Mouse (Mus musculus) cerebellum, postnatal 10 days (tissue): ENCODE data around the gene Cd274.

Experiments
- DNase-seq, 2 experiments: peaks; one replicate each; pipeline ENCODE4 v3.0.0; 2021; ENCODE audit warnings: mixed read lengths in 2 of 2

Gene Cd274

DNA sequence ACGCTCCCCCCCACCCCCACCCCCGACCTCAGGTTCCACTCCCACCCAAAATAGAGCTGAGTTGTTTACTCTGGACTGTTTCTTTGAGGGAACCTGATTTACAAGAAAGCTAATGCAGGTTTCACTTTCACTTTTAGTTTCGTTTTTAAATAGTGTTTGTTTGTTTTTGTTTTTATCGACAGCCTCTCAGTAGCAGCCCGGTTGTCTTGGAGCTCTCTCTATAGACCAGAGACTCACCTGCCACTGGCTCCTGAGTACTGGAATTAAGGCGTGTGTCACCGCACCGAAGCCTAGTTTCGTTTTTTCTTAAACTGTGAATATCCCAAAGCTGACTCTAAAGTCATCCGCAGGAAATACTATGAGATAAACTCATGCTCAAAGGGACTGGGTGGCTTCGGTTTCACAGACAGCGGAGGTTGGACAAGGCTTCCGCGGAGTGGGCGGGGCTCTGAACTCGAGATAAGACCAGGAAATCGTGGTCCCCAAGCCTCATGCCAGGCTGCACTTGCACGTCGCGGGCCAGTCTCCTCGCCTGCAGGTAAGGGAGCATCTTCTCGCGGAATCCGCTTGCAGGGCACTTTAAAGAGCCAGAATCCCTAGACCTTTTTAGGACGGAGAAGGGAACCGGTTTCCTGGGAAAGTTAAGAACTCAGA, at the start of gene Cd274, which contains the start of gene Plgrkt:
TSS of gene Cd274 (plus strand) at position 487 of the 654 bp plus-strand sequence.
TSS of gene Plgrkt (minus strand) at position 422 of the 654 bp plus-strand sequence.
- DNase-seq = peak; percentile 71 to 73

DNA sequence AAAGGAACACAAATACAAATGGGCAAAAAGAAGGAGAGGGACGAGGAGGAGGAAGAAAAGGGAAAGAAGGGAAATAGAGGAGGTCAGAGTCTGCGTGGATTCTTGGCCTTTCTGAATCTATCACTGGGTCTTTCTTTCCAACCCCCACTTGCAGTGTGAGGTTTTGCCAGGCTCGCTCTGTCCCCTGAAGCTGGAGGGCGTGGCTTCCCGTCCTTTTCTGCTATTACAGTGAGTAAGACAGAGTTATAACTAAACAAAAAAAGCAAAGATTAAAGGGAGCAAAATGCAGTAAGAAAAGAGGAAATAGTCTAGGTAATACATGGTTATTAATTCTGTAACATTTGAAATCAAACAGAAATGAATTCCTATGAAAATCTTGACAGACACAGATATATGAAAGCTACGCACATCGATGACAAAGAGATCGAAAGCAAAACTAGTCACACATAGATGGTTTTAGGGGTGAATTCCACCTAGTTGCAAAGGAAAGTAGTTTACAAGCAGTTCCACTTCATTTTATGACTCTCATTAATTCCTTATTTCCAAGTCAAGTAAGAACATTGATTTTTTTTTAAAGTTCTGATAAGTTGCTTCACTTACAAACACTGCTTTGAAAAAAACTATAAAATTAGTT, 43.7 kb upstream of the Cd274 start:
- DNase-seq = no peak

DNA sequence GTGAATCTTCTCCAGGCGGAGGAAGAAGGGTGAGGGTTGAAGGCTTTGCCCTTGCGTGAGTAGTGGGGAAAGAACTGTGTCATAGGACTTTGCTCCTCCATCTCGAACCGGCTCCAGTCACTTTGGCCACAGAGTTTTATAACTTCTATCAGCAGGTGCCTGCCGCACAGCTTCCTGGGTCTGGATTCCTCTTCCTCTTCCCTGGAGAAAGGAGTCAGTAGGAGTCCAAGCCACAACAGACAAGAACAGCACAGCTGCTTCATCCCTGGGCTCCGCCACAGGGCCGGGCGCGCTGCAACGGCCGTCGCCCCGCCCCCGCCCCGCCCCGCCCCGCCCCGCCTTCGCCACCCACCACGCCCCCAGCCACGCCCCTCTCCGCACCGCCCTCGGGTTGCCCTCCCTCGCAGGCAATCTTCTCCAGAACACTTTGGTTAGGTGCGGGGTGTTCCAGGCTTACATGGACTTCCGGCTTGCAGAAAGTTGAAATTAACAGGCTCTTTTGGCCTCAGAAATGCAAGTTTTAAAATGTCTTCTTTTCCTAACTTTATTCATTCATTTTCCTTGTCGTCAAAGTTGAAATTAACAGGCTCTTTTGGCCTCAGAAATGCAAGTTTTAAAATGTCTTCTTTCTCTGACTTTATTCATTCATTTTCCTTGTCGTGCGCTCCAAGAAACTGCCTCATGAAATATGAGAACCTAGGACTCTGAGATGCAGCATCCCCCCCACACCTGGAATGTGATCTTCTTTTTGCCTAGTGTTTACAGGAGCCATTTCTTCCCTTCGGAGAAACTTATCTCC, 42.0 kb upstream of the Cd274 start, which contains the start of gene Insl6:
TSS of gene Insl6 (minus strand) at position 304 of the 799 bp plus-strand sequence.
- peak; percentile 73 to 82 for DNase-seq

DNA sequence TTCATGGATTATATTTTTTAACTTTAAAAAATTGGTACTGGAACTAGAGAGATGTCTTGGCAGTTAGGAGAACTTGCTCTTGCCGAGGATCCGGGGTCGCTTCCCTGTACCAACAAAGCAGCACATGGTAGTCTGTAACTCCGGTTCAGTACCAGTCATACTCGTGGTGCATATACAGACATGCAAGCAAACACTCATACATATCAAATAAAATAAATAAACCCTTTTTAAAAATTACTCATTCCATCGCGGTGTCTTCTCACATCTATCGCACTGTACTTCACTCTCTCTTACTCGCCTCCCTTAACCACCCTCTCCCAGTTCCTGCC, 41.4 kb upstream of the Cd274 start:
- no peak for DNase-seq

DNA sequence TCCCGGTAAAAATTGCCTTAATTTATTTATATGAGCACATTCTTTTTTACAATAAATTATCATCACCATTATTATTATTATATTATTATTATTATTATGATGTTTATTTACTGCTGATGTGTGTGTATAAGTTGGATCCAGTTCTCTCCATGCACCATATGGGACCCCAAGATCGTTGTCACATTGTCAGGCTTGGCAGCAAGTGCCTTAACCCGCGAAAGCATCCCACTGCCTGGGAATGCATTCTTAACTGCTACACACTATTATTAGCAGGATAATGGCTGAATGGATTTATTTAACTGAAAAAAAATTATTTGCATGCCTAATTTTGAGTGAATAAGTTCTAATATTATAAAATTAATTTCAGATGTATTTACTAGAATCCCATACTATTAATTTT, 40.9 kb upstream of the Cd274 start:
- no peak for DNase-seq

DNA sequence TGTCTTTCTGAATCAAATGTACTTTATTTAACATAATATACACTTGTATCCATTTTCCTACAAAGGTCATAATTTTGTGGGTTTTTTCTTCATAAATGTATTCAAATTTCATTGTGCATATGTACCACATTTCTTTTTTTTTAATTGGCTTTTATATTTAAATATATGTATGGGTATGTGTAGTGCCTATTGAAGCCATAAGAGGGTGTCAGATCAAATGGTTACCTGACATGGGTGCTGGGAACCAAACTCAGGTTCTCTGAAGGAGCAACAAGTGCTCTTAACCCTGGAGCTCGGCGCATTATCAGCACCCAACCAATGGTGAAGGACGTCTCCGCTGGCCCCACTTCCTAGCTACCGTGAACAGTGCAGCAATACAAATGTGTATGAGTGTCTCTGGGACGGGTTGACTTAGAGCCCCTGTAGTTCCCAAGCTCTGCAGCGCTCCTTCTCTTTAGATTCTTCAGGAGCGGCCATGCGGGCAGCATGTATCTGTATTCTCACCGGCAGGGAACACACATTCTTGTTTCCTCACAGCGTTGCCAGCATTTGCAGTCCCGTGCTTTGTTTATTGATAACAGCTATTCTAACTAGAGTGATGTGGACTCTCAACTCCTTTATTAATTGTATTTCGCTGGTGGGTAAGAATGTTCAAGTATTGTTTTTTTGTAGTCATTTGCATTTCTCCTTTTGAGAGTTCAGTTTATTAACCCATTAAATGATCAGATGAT, 40.3 kb upstream of the Cd274 start:
- no peak for DNase-seq

DNA sequence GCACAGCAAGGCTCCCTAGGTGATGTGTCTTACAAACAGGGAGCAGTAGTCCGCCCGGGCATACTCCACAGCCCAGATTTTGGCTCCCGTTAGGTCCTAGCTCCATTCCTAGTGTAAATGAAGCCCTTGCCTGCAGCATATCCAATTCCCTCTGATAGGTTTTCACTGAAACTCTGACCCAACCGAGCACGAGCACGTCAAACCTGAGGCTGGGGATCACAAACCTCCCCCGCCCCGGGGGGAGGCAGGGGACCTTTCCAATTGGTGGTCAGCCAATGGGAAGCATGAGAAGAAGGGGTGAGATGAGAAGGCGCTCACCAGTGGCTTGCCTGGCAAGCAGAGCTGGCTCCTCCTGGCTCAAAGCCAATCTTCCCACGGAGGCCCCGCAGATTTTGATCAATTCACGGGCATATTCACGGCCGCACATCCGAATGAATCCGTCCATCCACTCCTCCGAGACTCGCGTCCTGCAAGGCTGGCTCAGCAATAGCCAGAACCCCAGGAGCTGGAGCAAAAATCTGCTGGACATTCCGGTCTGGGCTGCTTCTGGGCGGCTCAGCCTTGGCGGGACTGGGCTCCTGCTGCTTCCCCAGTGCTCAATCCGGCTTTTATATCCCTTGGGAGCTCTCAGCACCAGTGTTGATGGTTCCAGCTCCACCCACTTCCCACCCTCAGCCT, 33.0 kb upstream of the Cd274 start, which contains the start of gene Rln1:
TSS of gene Rln1 (minus strand) at position 603 of the 678 bp plus-strand sequence.
- peak; percentile 78 to 82 for DNase-seq

DNA sequence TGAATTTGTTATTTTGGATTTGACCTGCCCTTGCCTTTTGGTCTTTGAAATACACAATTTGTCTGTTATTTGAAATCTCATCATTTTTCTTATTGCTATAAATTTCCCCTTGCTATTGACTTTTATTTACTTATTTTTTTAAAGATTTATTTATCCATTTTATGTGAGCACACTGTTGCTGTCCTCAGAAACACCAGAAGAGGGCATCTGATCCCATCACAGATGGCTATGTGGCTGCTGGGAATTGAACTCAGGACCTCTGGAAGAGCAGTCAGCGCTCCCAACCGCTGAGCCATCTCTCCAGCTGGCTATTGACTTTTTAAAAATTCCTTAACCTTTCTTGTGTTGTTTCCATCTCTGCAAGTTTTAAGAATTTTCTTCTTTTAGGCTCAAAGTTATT, 30.6 kb upstream of the Cd274 start:
- no peak for DNase-seq

DNA sequence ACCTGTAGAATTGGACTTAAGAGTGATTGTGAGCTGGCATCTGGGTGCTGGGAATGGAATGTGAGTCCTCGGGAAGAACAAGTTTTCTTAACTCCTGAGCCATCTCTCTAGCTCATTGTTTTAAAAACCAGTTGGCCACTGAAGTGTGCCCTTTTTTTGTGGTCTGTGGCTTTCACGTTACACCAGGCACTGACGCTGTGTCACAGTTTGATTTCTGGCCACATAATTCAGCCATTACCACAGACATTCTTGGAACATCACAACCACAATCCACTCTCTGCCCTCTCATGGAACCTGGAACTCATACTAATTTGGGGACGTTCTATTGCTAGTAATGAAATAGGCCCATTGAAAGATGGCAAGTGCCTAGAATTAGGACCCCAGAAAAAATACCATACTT, 26.2 kb upstream of the Cd274 start:
- no peak for DNase-seq

DNA sequence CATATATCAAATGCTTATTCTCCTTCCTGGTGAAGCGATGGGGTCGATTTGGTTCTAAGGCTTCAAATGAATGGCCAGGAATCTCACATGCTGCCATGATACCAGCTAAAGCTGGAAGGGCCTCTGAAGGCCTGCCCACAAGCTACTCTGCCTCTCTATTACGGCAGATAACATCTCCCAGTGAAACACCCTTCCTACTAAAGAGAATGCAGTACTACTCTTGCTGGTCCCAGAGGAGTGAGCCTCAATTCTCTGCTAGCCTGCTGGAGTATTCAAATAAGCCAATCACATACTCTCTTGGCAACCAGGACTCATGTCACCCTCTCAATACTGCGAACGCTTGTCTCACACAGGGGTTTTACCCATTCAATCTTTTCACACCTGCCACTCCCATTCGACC, 25.0 kb upstream of the Cd274 start:
- no peak for DNase-seq

DNA sequence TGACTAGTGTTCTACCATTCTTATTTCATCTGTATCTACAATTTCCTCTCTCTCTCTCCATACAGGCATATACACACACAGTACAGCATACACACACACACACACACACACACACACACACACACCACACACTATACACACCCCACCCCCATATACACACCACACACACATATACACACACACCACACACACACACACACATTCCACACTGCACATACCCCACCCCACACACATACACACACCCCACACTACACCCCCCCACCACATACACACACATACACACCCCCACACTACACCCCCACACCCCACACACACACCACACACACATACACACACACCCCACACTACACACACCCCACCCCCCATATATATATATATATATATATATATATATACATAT, 22.4 kb upstream of the Cd274 start:
- no peak for DNase-seq

DNA sequence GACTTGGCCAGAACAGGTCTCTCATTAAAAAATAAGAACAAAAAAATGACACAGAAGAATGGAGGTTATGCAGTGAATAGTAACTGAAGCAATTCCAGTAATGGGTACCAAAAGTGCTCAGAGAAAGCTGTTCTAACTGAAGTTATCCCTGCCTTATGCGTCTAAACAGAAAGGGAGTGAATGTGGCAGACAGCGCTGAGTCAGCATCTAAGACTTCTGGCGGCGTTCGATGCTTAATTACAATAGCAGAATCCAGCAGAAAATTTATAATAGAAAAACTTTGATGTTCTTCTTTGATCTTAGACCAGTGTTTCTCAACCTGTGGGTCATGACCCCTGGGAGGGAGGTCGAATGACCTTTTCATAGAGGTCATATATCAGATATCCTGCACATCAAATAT, 21.6 kb upstream of the Cd274 start:
- no peak for DNase-seq

DNA sequence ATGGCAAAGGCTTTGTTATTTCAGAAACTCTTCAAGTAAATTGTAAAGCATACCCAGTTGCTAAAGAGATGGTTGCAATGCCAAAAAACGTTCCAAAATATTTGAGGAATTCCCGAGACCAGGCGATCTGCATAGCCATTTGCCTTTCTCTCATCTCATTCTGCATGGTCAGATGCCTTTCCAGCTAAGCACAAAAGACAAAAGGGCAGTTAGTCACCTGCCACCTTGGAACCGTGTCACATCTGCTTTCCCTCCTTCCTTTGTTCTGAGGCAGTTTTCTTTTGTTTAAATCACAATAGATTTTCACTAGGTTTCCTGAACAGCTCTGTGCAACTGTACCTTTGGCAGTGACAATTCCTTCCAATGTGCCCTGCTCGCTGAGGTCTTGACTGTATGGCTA, 16.3 kb upstream of the Cd274 start:
- DNase-seq = no peak

DNA sequence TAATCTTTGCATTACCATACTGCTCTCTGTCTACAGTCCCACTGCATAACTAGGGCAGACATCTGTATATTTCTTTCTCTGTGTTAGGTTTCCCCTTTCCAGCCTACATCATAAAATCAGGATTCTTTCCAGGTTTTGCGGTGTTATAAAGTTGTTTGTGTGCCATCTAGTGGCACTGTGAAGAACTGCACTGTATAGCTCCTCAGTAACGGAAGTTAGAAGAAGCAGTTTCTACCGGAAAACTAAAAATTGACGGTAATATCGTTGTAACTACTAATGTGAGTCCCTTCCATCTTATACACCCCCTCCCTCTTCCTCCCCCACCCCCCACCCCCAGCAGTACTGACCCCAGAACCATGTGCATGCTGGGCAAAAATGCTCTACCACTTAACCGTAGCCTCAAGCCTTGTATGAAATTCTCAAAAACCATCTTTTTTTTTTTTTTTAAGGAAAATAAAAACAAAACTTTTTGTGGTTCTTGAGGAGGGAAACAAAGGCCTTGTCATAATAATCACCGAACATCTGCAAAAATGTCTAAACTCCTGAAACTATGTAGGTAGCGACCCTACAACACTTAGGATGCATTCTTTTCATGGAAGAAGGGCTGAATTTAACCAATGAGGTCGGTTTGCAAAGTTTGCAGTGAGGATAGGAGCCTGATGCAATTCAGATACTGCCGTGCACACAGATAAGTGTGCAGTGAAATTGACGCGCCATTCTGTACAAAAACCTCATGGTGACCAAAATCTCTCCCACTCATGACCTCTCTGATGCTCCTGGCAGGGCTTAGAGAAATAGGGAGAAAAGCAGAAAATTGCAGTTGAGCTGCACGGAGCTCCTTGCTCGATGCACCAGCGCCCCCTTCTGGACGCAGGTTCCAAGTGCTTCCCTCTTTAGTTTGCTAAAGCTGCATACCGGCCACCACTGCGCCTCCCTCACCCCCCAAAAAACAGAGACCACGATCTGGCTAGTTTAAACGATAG, 12.1 kb upstream of the Cd274 start:
- peak; percentile 95 to 98 for DNase-seq

DNA sequence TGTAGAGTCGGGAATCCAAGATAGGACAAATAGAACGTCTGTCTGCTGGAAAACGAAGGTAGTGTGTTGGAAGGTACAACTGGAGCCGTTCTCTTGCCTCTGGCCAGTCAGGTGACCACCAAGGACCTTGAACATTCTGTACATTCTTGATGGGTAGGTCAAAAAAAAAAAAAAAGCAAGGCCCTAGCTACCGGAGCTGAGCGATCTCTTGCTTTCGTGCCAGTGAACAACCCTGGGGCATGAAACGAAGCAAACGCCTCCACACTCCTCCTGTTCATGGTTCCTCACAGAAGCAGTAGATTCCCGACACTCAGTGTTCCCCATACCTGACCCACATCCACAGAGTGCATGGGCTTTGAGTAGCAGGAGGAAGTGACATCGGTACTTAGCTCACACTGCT, 11.0 kb upstream of the Cd274 start:
- no peak for DNase-seq

DNA sequence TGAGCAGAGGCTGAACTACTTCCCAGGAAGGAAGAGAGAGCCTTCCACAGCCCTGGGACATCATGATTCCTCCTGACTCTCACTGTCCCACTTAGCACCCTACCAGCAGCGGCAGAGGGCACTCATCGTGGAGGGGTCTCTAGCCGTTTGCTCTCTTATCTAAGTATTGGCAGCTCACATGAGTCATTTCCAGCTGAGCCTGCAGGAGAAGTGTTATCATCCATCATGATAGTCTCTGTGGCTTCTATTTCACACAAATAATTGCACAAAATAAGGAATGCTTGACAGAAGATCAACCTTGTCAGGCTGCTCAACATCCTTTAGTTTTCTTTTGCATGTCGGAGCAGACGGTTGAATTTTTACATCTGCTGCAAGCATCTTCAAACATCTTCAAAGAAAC, 7.0 kb upstream of the Cd274 start:
- DNase-seq = no peak

DNA sequence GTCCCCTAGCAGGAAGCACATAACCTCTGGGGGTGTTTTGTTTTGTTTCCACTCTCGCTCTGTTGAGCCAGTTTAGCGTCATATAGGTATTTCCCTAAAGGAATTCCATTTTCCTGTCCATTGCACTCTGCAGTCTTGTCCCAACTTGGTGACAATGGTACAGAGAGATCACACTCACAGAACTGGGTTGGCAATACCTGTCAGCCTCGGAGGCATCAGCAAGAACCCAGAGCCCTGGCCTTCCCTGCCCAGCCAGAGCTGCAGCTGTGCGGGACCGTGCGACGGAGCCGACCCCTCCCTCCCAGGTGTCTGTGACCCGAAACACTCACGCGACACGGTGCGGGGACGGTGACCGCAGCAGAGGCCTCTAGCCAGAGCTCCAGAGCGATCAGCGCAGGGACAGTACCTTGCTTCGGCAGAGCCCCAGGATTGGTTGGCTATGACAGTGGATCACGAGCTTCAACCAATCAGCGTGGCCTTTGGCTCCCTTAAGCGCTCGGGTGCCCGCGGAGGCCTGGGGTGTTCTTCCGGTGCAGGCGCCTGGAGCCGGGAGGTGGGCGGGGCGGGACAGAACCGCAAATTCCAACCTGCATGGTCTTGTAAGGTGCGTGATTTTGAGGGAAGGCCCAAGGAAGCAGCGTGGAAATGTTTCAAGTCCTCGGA, 5.7 kb upstream of the Cd274 start:
- DNase-seq = peak; percentile 93 to 95

DNA sequence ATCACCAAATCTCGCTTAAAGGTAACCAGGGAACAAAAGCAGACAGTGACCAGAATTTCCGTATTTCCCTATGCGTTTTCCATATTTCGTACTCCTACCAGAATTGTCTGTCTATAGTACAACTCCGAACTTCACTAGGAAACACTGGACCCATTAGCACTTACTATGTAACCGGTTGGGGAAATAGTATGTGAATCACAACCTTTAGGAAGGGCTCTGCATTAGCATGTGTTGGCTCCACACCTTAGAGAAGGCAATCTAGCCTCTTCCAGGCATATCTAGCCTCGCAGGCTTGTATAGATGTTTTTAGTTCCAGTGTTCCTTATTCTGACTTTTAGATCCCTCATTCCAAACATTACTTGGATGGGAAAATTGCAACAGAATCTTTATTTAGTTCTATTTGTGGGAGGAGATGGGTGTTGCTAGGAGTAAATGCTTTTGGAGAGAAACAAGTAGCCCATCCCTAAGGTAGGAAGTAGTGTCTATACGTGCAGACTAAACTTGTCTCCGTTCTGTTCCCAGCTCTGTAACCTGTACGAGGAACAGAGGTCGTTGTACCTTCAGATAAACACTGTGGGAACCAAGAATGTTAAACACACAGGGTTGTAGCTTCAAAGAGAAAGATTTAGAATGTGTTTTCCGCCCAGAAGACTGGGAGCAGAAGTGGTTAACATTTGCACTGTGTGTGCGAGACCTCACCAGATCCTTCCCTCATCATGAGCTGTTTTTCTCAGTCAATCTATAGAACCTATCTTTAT, 4.9 kb upstream of the Cd274 start:
- DNase-seq = no peak

DNA sequence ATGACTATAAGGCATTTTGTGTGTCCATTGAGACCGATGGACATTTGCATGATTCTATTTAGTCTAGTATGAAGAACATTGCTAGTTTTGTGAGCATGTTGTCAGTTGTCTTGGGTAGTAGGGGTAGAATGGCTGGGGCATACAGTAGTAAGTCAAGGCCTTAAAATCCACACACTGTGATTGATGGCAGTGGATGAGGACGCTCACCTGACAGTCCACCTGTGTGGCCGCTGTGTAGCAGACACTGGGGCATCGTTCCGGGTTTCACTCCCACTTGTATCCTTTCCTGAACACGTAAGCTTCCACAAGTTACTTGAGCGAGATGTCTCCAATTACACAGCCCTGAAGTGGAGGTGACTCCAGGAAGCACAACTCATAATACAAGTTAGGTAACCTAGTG, 3.7 kb upstream of the Cd274 start:
- DNase-seq = no peak

DNA sequence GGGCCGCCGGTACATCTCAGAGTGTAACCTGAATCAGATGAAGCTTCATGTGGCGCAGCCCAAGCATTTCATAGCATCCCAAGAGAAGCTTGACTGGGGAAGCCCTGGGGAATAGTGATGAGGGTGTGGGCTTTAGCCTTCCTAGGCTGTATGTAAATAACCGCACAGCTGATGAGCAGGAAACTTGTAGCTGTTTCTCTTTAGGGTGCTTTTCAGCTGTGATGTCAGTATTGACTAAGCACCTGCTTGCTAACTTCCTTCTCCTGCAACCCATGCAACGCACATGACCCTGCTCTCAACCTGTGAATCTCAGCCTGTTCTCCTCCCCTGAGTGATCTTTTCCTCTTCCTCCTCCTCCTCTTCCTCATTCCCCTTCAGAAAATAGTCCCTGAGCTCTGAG, 3.2 kb upstream of the Cd274 start:
- DNase-seq = no peak
